Mouse (Mus musculus) thymus, postnatal 0 days (tissue): ENCODE data around the gene Ndufaf2. TPM values are rescaled to one million over a fixed set of nuclear protein-coding genes. Genes with fewer than 3 reads are reported as not detected.

Experiments
- DNase-seq: peaks from one replicate; pipeline ENCODE4 v3.0.0-alpha.2; 2015; ENCODE audit warnings: low spot score
- polyA plus RNA-seq: library from polyadenylated mRNA; unstranded; fragments of >200 nt; fragmentation: Nextera tagmentation; extraction: Ambion mirVana; gene quantifications from 2 replicates; pipeline ENCODE4 v1.2.1, GENCODE M21; 2015

The Ndufaf2 gene
- polyA plus RNA-seq, 1 experiment from 2014 or later: 44.3 TPM

- DNase-seq: no peak
Measured at GRCm38 (mm10) chr13:108086036-108086435, 72.4 kb downstream of the Ndufaf2 start.

GRCm38 (mm10) chr13:108084086-108084485 is 74.3 kb downstream of the Ndufaf2 start:
- DNase-seq: no peak

GRCm38 (mm10) chr13:108077901-108078300 is 80.5 kb downstream of the Ndufaf2 start:
- no peak for DNase-seq

DNA sequence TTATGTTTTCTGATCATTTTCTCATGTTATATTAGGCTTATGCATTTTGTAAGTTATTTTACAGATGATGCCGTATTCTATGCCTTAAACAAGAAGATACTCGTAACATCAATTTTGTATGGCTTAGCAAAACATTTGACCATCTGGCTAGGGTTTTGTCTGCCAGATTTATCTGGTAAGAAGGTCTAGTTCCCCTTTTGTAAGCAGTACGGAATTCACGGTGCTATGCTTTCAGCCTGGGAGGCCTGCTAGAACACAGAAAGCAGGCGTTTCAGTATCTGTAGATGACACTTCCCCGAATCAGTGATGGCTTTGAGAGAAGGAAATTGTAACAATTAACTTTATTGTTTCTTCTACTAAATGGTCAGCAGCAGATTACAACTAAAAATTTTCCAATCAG is 80.9 kb downstream of the Ndufaf2 start:
- no peak for DNase-seq

- DNase-seq: no peak
Measured at GRCm38 (mm10) chr13:108070171-108070570, 88.3 kb downstream of the Ndufaf2 start.

DNA sequence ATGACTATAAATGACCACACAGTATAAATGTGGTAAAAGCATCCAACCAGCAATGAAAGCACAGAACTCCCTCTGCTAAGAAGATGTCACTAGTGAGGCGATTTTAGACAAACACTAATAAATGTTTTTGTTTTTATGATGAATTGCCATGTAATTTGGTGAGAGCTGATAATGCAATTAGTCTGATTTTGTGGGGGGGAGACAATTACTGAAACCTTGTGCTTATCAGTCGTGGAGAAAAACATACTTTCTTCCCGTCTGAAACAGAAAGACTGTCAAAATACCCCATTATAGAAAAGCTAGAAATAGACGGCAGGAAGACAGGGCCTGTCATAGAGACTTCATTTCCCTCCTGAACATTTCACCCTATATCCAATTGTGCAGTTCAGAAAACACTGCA is 89.3 kb downstream of the Ndufaf2 start:
- no peak for DNase-seq

- no peak for DNase-seq
Measured at GRCm38 (mm10) chr13:108066021-108066420, 92.4 kb downstream of the Ndufaf2 start.

DNA sequence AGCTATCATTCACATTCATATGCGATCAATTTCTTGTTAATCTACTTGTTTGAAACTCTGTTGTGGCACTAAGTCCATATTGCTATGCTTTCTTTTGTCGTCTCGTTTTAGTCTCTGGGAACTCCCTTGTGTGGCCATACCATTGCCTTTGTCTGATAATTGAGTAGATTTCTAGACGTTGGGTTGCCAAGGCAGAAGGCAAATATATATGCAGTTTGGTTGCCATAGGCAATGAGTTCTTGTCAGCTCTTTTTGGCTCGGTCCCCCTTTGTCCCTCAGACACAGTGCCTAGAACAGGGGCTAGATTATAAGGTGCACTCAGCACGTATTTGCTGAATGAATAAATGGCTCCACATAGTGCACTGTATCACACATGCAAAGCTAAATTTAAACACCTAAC is 94.1 kb downstream of the Ndufaf2 start:
- DNase-seq: no peak

DNA sequence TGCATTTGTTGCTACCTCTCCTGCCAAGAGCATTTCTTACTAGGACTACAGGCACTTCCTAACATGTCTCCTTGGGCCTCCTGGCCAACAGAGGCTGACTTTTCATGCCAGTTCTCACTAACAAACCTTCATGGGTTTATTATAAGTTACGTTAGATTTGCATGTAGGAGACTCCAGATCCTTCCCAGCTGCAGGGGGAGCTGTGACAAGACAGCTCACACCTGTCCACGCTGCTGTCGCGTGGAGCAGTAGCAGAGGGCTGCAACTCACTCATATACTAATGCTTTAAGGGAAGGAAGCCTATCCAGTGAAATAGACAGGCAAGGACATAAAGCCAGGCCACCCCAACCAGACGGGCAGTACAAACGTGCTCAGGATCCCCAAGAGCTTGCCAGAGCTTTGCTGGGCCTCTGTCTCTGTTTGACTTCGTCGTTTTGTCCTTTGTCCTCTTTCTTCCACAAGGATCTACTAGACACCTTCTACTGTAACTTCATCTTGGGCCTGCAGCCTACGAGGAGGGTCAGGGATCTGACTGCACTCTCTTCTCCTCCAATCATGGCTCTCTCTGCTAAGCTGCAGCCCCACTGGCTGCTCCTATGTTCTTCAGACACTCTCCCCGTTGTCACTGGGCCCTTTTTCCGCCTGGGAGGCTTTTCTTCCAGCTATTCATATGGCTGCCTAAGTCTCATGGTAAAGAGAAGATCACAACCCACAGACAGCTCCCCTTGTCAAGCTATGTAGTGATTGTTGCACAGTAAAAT is 94.9 kb downstream of the Ndufaf2 start:
- DNase-seq: no peak

DNA sequence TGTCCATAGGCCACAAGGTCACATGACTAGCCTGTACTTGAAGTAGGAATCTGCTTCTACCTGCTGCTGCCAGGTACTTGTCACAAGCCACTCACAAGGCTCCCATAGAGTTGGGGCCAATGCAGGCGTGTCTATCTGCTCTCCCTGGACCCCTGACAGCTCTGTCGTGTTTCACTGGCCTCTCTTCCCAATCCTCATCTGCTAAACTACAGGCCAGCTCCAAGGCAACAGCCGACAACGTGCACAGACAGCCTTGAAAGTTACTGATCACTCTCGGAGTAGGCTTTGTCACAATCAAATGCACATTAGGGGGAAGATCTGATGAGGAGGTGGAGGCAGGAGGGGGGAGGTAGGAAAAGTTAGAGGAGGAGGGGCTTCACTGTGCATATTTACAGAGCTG is 95.5 kb downstream of the Ndufaf2 start:
- no peak for DNase-seq

DNA sequence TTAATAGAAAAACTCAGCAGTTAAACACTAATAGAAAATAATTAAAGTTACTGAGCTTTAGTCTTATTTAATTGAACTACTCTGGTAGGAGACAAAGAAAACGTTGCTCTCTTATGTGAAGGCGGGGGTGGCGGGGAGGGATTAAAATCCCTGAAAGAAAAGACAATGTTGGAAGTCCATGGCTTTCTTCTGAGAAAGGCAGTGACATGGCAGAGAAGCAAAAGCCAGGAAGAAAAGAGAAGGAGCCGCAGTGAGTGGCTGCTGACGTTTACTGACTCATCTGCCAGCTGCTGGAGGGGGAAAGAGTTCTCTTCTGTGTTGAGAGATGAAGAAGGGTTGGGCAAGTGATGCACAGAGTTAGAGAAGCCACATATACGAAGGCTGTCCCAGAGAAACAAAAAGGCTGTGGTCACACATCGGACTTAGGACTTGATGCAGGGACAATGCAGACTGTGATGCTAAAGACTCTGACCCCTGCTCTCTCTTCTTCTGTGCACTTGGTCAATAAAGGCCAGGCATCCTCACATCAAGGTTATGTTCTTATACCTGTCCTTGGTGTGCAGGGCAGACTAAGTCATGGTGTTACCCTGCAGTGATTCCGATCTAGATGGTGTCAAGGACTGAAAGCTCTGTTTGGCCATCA is 97.4 kb downstream of the Ndufaf2 start:
- no peak for DNase-seq

DNA sequence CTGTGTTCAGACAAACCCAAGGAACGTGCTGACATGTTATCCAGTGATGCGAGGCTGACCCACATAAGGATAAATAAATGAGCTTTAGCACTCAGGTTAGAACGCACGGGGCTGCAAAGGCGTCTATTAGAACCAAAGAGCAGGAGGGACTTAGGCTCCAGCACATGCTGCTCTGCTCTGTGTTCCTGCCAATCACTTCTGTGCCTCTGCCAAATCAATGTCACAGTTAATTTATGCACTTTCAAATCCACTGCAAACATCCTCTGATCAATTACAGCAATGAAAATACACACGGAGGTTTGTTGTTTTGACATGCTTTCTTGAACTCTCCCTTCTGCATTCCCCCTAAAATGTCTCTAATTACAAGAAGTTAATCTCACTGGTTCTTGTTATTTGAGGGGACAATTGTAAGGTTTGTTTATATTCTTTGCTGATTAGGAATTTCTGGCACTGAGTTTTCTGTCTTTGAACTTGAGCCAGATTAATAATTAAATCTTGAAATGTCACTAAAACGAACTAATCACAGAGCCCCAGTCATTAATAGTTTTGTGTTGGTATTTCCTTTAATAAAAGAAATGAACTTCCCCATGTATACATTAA is 98.0 kb downstream of the Ndufaf2 start:
- DNase-seq: no peak

- peak; percentile 57 for DNase-seq
Measured at GRCm38 (mm10) chr13:108056896-108057295, 101.5 kb downstream of the Ndufaf2 start.

GRCm38 (mm10) chr13:108047364-108047763 is 111.1 kb downstream of the Ndufaf2 start:
- no peak for DNase-seq

GRCm38 (mm10) chr13:108046891-108047290 is 111.5 kb downstream of the Ndufaf2 start:
- no peak for DNase-seq

GRCm38 (mm10) chr13:108046071-108046470 is 112.4 kb downstream of the Ndufaf2 start:
- no peak for DNase-seq

- peak; percentile 10 for DNase-seq
Measured at GRCm38 (mm10) chr13:108045646-108046045, 112.8 kb downstream of the Ndufaf2 start.

GRCm38 (mm10) chr13:108044222-108044941 is 114.0 kb downstream of the Ndufaf2 start, which contains the start of gene Smim15:
TSS of gene Smim15 (plus strand) at chr13:108044446.
- peak; percentile 92 for DNase-seq

DNA sequence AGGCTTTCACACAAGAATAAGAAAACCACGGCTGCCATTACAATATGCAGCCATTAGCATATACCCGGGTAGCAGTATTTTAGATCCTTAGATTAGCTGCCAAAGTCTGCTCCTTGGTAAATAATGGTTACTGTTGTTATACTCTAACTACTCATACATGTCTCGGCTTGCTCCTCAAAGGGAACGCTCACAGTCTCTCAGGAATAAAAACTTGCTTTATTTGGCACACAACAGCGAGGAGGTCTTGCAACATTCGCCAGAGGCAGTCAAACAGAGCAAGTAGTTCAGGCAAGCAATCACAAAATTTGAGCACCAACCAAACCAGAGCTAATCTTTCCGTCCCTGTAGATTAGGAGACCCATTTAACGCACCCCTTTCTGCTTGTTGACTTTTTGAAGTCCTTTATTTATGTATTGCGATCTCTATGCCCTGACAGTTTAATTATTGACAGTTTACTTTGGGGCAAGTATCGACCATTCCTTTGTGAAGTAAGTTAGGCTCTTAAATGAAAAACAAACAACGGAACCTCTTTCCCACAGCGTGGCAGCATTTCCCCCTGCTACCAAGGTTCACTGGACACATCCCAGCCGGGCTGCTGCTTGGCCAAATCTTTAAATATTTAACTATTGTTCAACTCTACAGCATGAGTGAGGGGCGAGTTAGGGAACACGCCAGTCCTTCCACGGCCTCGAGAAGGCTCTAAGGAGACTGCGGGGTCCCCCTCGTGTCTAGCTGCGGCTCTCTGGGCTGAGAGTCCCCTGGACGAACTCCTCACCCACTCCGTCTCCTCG is 114.8 kb downstream of the Ndufaf2 start:
- DNase-seq: peak; percentile 42

DNA sequence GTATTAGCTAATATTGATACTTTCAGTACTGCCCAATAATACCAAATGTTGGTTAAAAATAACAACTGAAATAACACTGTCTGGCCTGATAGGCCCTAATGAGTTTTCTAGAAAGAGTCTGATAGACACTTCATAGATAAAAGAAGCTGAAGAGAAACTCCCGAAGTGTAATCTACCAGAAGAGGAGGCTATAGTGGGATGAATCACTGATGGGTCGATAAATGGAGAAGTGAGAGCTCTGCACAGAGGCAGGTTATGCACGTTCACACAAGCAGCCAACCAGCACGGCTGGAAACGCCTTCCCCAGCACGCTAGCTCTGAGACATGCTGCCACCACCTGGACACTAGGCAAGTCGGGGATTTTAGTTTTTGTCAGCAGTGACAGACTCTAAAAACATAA is 117.1 kb downstream of the Ndufaf2 start:
- peak; percentile 80 for DNase-seq

DNA sequence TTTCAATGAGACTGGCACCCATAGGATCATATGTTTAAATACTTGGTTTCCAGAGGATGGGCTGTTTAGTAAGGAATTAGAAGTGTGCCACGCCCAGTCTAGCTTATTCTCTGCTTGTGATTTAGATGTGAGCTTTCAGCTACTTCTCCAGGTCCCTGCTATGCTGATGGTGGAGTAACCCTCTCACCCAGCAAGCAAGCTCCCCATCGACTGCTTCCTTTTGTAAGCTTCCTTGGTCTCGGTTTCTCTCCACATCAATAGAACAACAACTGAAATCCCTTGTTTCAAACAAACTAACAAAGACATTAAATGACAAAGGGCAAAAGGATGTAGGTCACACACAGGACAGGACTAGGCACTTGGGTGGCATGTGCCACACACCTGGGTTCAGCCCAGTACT is 118.0 kb downstream of the Ndufaf2 start:
- peak; percentile 40 for DNase-seq
